Comparison of ENCODE assay signal across 7 mouse cellular contexts in the genomic region with DNA sequence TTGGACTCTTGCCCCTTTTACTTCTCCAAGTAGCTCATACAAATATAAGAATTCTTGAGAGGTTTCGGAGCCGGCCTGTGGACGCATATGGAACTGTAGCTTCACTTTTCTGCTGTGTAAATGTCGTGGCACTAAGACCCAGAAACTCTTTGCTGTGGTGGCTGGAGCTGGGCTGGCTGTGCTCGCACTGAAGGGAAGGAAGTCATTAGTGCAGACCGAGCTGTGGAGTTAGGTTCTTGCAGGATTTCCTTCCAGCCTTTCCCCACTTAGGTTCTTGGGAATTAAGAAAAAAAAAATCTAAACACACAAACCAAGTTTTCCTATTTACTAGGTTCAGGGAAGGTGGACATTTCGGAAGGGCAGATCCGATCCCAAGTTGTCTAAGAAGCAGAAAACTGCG.
DNase-seq lines count a peak whose midpoint lies in the region; ATAC-seq lines count a peak whose summit lies in the region.

No protein-coding gene starts in this region.

- H3K9ac ChIP-seq in forebrain, embryonic 11.5 days (ENCODE audit: low read length), result peak overlapping the region; percentile 72; the same call in 1 of the 2 replicates
- peak overlapping the region; percentile 90 for H3K9ac ChIP-seq in heart, embryonic 13.5 days
- peak overlapping the region; percentile 66 for H3K9ac ChIP-seq in kidney, embryonic 15.5 days
- H3K9ac ChIP-seq in midbrain, embryonic 16.5 days (ENCODE audit: low read depth, low read length), result peak overlapping the region; percentile 85

- no peaks in the 10 kb centered on the region; the same call in 1 of the 2 replicates for H3K27me3 ChIP-seq in forebrain, embryonic 11.5 days (ENCODE audit: control insufficient read depth, insufficient read depth, low read length)
- H3K27me3 ChIP-seq in heart, embryonic 13.5 days (replicated peaks), result peaks cover 14% of the 10 kb centered on the region; the same call in 1 of the 2 replicates
- H3K27me3 ChIP-seq in kidney, embryonic 15.5 days, result no peaks in the 10 kb centered on the region
- no peaks in the 10 kb centered on the region; the same call in 1 of the 2 replicates for H3K27me3 ChIP-seq in midbrain, embryonic 16.5 days (ENCODE audit: control insufficient read depth, insufficient read depth, low read depth, low read length)

- H3K4me1 ChIP-seq in brown adipose tissue, adult 24 weeks (ENCODE audit: control insufficient read depth, insufficient read depth, insufficient read length, low read length), result peaks cover 6% of the 10 kb centered on the region; the same call in 1 of the 2 replicates
- H3K4me1 ChIP-seq in forebrain, embryonic 11.5 days (replicated peaks; ENCODE audit: control insufficient read depth, insufficient read depth, low read length), result no peaks in the 10 kb centered on the region
- peaks cover 29% of the 10 kb centered on the region for H3K4me1 ChIP-seq in heart, embryonic 13.5 days
- peaks cover 26% of the 10 kb centered on the region for H3K4me1 ChIP-seq in kidney, embryonic 15.5 days
- peaks cover 25% of the 10 kb centered on the region for H3K4me1 ChIP-seq in midbrain, embryonic 16.5 days (ENCODE audit: control insufficient read depth, insufficient read depth, low read length)

- peak overlapping the region; percentile 64 for H3K27ac ChIP-seq in brown adipose tissue, adult 24 weeks (replicated peaks; ENCODE audit: low read depth, low read length)
- H3K27ac ChIP-seq in forebrain, embryonic 11.5 days (ENCODE audit: low read depth, low read length), result no peak overlapping the region
- peak overlapping the region; percentile 90 for H3K27ac ChIP-seq in heart, embryonic 13.5 days (replicated peaks)
- peak overlapping the region; percentile 87 for H3K27ac ChIP-seq in kidney, embryonic 15.5 days
- H3K27ac ChIP-seq in midbrain, embryonic 16.5 days (ENCODE audit: low read length), result peak overlapping the region; percentile 89

- peak; percentile 73 for ATAC-seq in forebrain, embryonic 11.5 days (replicated peaks; ENCODE audit: low FRiP score)
- ATAC-seq in heart, embryonic 13.5 days (ENCODE audit: extremely low read depth, insufficient number of reproducible peaks, low FRiP score, low TSS enrichment), result peak; percentile 63; the same call in 1 of the 2 replicates
- peak; percentile 83 for ATAC-seq in kidney, embryonic 15.5 days (replicated peaks; ENCODE audit: low FRiP score)
- peak; percentile 89 for ATAC-seq in midbrain, embryonic 16.5 days

- H3K4me3 ChIP-seq in brown adipose tissue, adult 24 weeks (ENCODE audit: insufficient read depth, low read depth, low read length), result peak overlapping the region; percentile 74
- peak overlapping the region; percentile 64 for H3K4me3 ChIP-seq in forebrain, embryonic 11.5 days (ENCODE audit: low read depth, low read length)
- H3K4me3 ChIP-seq in heart, embryonic 13.5 days, result peak overlapping the region; percentile 77
- H3K4me3 ChIP-seq in kidney, embryonic 15.5 days (replicated peaks), result peak overlapping the region; percentile 72
- H3K4me3 ChIP-seq in midbrain, embryonic 16.5 days (ENCODE audit: low read depth, low read length), result peak overlapping the region; percentile 58

- peak; percentile 82 for DNase-seq in forebrain, embryonic 11.5 days (ENCODE audit: low spot score)
- DNase-seq in liver, result peak; percentile 56
- DNase-seq in spleen, adult 18-20 months, result peak; percentile 53 to 54

- no peaks in the 10 kb centered on the region; the same call in 1 of the 2 replicates for H3K9me3 ChIP-seq in forebrain, embryonic 11.5 days (ENCODE audit: control insufficient read depth, low read length)
- 0 out of 2 replicates have a peak, but pooled peaks cover 7% of the 10 kb centered on the region for H3K9me3 ChIP-seq in heart, embryonic 13.5 days
- H3K9me3 ChIP-seq in kidney, embryonic 15.5 days (replicated peaks), result no peaks in the 10 kb centered on the region
- H3K9me3 ChIP-seq in midbrain, embryonic 16.5 days (replicated peaks; ENCODE audit: control insufficient read depth, low read length, poor library complexity, severe bottlenecking), result no peaks in the 10 kb centered on the region

- no peaks in the 10 kb centered on the region; the same call in 1 of the 2 replicates for H3K36me3 ChIP-seq in forebrain, embryonic 11.5 days (ENCODE audit: control insufficient read depth, insufficient read depth, low read length)
- H3K36me3 ChIP-seq in heart, embryonic 13.5 days, result peaks cover 9% of the 10 kb centered on the region
- no peaks in the 10 kb centered on the region for H3K36me3 ChIP-seq in kidney, embryonic 15.5 days
- no peaks in the 10 kb centered on the region for H3K36me3 ChIP-seq in midbrain, embryonic 16.5 days (ENCODE audit: control insufficient read depth, insufficient read depth, low read length)

- 2% methylated on average over 9 of the region's 9 CpGs for WGBS in forebrain, embryonic 11.5 days
- under 1% methylated on average over 9 of the region's 9 CpGs for WGBS in heart, embryonic 13.5 days
- 1% methylated on average over 9 of the region's 9 CpGs for WGBS in kidney, embryonic 15.5 days
- WGBS in midbrain, embryonic 16.5 days, result 1% methylated on average over 9 of the region's 9 CpGs

- H3K4me2 ChIP-seq in forebrain, embryonic 11.5 days (ENCODE audit: low read depth, low read length, severe bottlenecking), result peak overlapping the region; percentile 96
- peak overlapping the region; percentile 98 for H3K4me2 ChIP-seq in heart, embryonic 13.5 days
- peak overlapping the region; percentile 67 for H3K4me2 ChIP-seq in kidney, embryonic 15.5 days
- peak overlapping the region; percentile 66 for H3K4me2 ChIP-seq in midbrain, embryonic 16.5 days (ENCODE audit: low read length)
